Mouse (Mus musculus) heart, postnatal 4 days (tissue): ENCODE data around the gene Got1. TPM values are rescaled to one million over a fixed set of nuclear protein-coding genes. Genes with fewer than 3 reads are reported as not detected.

Experiments
- DNase-seq: peaks from one replicate; pipeline ENCODE4 v3.0.0; 2021
- total RNA-seq, 2 experiments: library from RNA; stranded (reverse); gene quantifications; 2 replicates each; pipeline ENCODE4 v1.2.3; 2021

The Got1 gene
- 100 to 1,000 TPM; 341 to 353 TPM for total RNA-seq

- DNase-seq, result peak; percentile 95
Measured at GRCm38 (mm10) chr19:43524187-43525103, at the start of gene Got1. TSS of gene Got1 (minus strand) at chr19:43524605.

- DNase-seq, result peak; percentile 82
Measured at GRCm38 (mm10) chr19:43570831-43571790, 46.7 kb upstream of the Got1 start.

GRCm38 (mm10) chr19:43569133-43569532 is 44.7 kb upstream of the Got1 start:
- DNase-seq, result no peak

- no peak for DNase-seq
Measured at GRCm38 (mm10) chr19:43568298-43568697, 43.9 kb upstream of the Got1 start.

GRCm38 (mm10) chr19:43563166-43563565 is 38.8 kb upstream of the Got1 start:
- peak; percentile 53 for DNase-seq

GRCm38 (mm10) chr19:43561841-43562240 is 37.4 kb upstream of the Got1 start:
- DNase-seq, result no peak

GRCm38 (mm10) chr19:43560244-43560643 is 35.8 kb upstream of the Got1 start:
- DNase-seq, result no peak

GRCm38 (mm10) chr19:43551493-43551890 is 27.1 kb upstream of the Got1 start:
- no peak for DNase-seq

- no peak for DNase-seq
Measured at GRCm38 (mm10) chr19:43550706-43551492, 26.5 kb upstream of the Got1 start.

- DNase-seq, result no peak
Measured at GRCm38 (mm10) chr19:43548060-43548459, 23.7 kb upstream of the Got1 start.

GRCm38 (mm10) chr19:43546337-43547117 is 22.1 kb upstream of the Got1 start:
- DNase-seq, result no peak

- no peak for DNase-seq
Measured at GRCm38 (mm10) chr19:43535372-43535771, 11.0 kb upstream of the Got1 start.

GRCm38 (mm10) chr19:43530921-43531320 is 6.5 kb upstream of the Got1 start:
- DNase-seq, result no peak

- peak; percentile 78 for DNase-seq
Measured at GRCm38 (mm10) chr19:43530197-43530770, 5.9 kb upstream of the Got1 start.

- no peak for DNase-seq
Measured at GRCm38 (mm10) chr19:43528056-43528587, 3.7 kb upstream of the Got1 start.

- DNase-seq, result peak; percentile 70
Measured at GRCm38 (mm10) chr19:43527131-43527530, 2.7 kb upstream of the Got1 start.

GRCm38 (mm10) chr19:43526025-43526424 is 1.6 kb upstream of the Got1 start:
- no peak for DNase-seq

GRCm38 (mm10) chr19:43525566-43525965 is 1.2 kb upstream of the Got1 start:
- DNase-seq, result no peak

GRCm38 (mm10) chr19:43525104-43525482 is 688 bp upstream of the Got1 start:
- DNase-seq, result peak; percentile 68

GRCm38 (mm10) chr19:43523551-43523950 is 854 bp downstream of the Got1 start:
- DNase-seq, result peak; percentile 43

- DNase-seq, result no peak
Measured at GRCm38 (mm10) chr19:43521996-43522395, 2.4 kb downstream of the Got1 start.
